Mouse (Mus musculus) bone marrow, adult 2 months (tissue): ENCODE measurements around the gene 2010300C02Rik.

Experiments
- CTCF ChIP-seq: fragments of 200-500 bp; IDR thresholded peaks from 2 replicates; pipeline ENCODE4 v1.5.1; 2011; ENCODE audit warnings: low read length, control low read depth; ENCODE audit not compliant: control insufficient read depth, insufficient read depth
- POLR2A ChIP-seq: fragments of 200-500 bp; IDR thresholded peaks from 2 replicates; pipeline ENCODE4 v1.6.1; 2011; ENCODE audit warnings: low read depth, mild to moderate bottlenecking, control low read depth, low read length, borderline replicate concordance; ENCODE audit not compliant: control insufficient read depth

GRCm38 (mm10) chr1:37637571-37637970 is 82.3 kb downstream of the 2010300C02Rik start:
- TF ChIP-seq CTCF (no peak), POLR2A (no peak)
